Mouse (Mus musculus) midbrain, embryonic 14.5 days (tissue): ENCODE measurements around the gene Jdp2. TPM values are rescaled to one million over a fixed set of nuclear protein-coding genes. Genes with fewer than 3 reads are reported as not detected.
"Not testable (repeated sequence)": the region's sequence is repeated elsewhere in the genome, so short reads cannot be mapped to it uniquely, and the experiment has no call there.

ENCODE experiments used
- ATAC-seq: fragments of 200-750 bp; cut with Nextera tagmentation; 2 replicates; pipeline ENCODE4 v1.8.0; 2017; ENCODE audit warnings: moderate number of reproducible peaks, moderate library complexity; ENCODE audit not compliant: low FRiP score, low TSS enrichment
- DNase-seq: peaks from one replicate; pipeline ENCODE4 v3.0.0-alpha.2; 2015
- H3K27ac ChIP-seq: fragments of 300-500 bp; sonication (generic); replicated peaks from 2 replicates; pipeline ENCODE4 v1.5.1; 2014; ENCODE audit warnings: mild to moderate bottlenecking, low read depth, low read length, moderate library complexity
- H3K27me3 ChIP-seq: fragments of 300-500 bp; sonication (generic); 2 replicates; pipeline ENCODE4 v1.6.1; 2014; ENCODE audit warnings: low read length, control low read depth, mixed read lengths; ENCODE audit not compliant: control insufficient read depth, insufficient read depth
- H3K36me3 ChIP-seq: fragments of 300-500 bp; sonication (generic); 2 replicates; pipeline ENCODE4 v1.6.1; 2014; ENCODE audit warnings: low read length, control low read depth; ENCODE audit not compliant: control insufficient read depth, insufficient read depth
- H3K4me1 ChIP-seq: fragments of 300-500 bp; sonication (generic); 2 replicates; pipeline ENCODE4 v1.6.1; 2014; ENCODE audit warnings: mild to moderate bottlenecking, antibody characterized with exemption, low read length, control low read depth; ENCODE audit not compliant: control insufficient read depth, insufficient read depth
- H3K4me2 ChIP-seq: fragments of 300-500 bp; sonication (generic); 2 replicates; pipeline ENCODE4 v1.6.1; 2014; ENCODE audit warnings: mild to moderate bottlenecking, low read length, moderate library complexity
- H3K4me3 ChIP-seq: fragments of 300-500 bp; sonication (generic); replicated peaks from 2 replicates; pipeline ENCODE4 v1.5.1; 2014; ENCODE audit warnings: low read depth, low read length
- H3K9ac ChIP-seq: fragments of 300-500 bp; sonication (generic); replicated peaks from 2 replicates; pipeline ENCODE4 v1.6.1; 2014; ENCODE audit warnings: mild to moderate bottlenecking, low read length, moderate library complexity
- H3K9me3 ChIP-seq: fragments of 300-500 bp; sonication (generic); 2 replicates; pipeline ENCODE4 v1.6.1; 2016; ENCODE audit warnings: low read length, control low read depth, mixed read lengths; ENCODE audit not compliant: control insufficient read depth
- whole genome bisulfite sequencing: fragments of 180-500 bp; shearing (Covaris S2); extraction: QIAGEN DNeasy Blood & Tissue Kit; methylation state at CpG from one replicate; pipeline ENCODE4 v1.1.7; 2014; 5-methylcytosine and 5-hydroxymethylcytosine counted together
- polyA plus RNA-seq: library from polyadenylated mRNA; unstranded; fragments of >200 nt; fragmentation: Nextera tagmentation; extraction: Ambion mirVana; gene quantifications from 2 replicates; pipeline ENCODE4 v1.2.1, GENCODE M21; 2014

The Jdp2 gene
- polyA plus RNA-seq, 1 experiment from 2014 or later = 0.68 TPM

GRCm38 (mm10) chr12:85647346-85647745 lies 48.5 kb downstream of the Jdp2 start:
- 44% methylated on average over 10 of the region's 10 CpGs for WGBS
- H3K4me2 ChIP-seq = no peak overlapping the region
- no peak overlapping the region for H3K9ac ChIP-seq
- no peaks in the 10 kb centered on the region for H3K36me3 ChIP-seq
- no peaks in the 10 kb centered on the region for H3K27me3 ChIP-seq
- H3K4me1 ChIP-seq = no peaks in the 10 kb centered on the region
- DNase-seq = no peak
- H3K9me3 ChIP-seq = no peaks in the 10 kb centered on the region
- no peak overlapping the region for H3K27ac ChIP-seq
- H3K4me3 ChIP-seq = no peak overlapping the region
- no peak for ATAC-seq

GRCm38 (mm10) chr12:85647955-85648354 lies 49.1 kb downstream of the Jdp2 start:
- Histone ChIP-seq H3K9me3 (no peaks in the 10 kb centered on the region), H3K36me3 (no peaks in the 10 kb centered on the region), H3K4me3 (no peak overlapping the region), H3K4me2 (no peak overlapping the region), H3K27ac (no peak overlapping the region), H3K27me3 (no peaks in the 10 kb centered on the region), H3K4me1 (no peaks in the 10 kb centered on the region), H3K9ac (no peak overlapping the region)
- DNase-seq (no peak), ATAC-seq (no peak)
- WGBS = 97% methylated on average over 1 of the region's 1 CpGs

- DNase-seq = peak; percentile 50
- Histone ChIP-seq H3K4me2 (no peak overlapping the region), H3K36me3 (no peaks in the 10 kb centered on the region)
Observed at GRCm38 (mm10) chr12:85659319-85659718, 60.5 kb downstream of the Jdp2 start.

GRCm38 (mm10) chr12:85660855-85661254 lies 62.0 kb downstream of the Jdp2 start:
- H3K27ac ChIP-seq = no peak overlapping the region
- 91% methylated on average over 12 of the region's 12 CpGs for WGBS
- H3K4me3 ChIP-seq = no peak overlapping the region
- H3K9ac ChIP-seq = no peak overlapping the region
- no peaks in the 10 kb centered on the region for H3K36me3 ChIP-seq
- no peaks in the 10 kb centered on the region for H3K4me1 ChIP-seq
- H3K27me3 ChIP-seq = no peaks in the 10 kb centered on the region
- ATAC-seq (no peak), DNase-seq (no peak)
- H3K4me2 ChIP-seq = no peak overlapping the region
- H3K9me3 ChIP-seq = no peaks in the 10 kb centered on the region

More at GRCm38 (mm10) chr12:85659319-85659718, 60.5 kb downstream of the Jdp2 start:
- no peak for ATAC-seq
- H3K4me1 ChIP-seq = no peaks in the 10 kb centered on the region
- H3K9ac ChIP-seq = no peak overlapping the region
- 17% methylated on average over 2 of the region's 2 CpGs for WGBS
- no peak overlapping the region for H3K4me3 ChIP-seq
- H3K9me3 ChIP-seq = no peaks in the 10 kb centered on the region
- no peaks in the 10 kb centered on the region for H3K27me3 ChIP-seq
- no peak overlapping the region for H3K27ac ChIP-seq

- not testable (repeated sequence) for H3K9me3 ChIP-seq, H3K4me1 ChIP-seq, H3K36me3 ChIP-seq, DNase-seq, H3K4me2 ChIP-seq, H3K9ac ChIP-seq, H3K4me3 ChIP-seq, H3K27ac ChIP-seq, ATAC-seq, H3K27me3 ChIP-seq
- 89% methylated on average over 8 of the region's 8 CpGs for WGBS
Observed at GRCm38 (mm10) chr12:85662232-85662631, 63.4 kb downstream of the Jdp2 start.

GRCm38 (mm10) chr12:85662896-85663295 lies 64.1 kb downstream of the Jdp2 start:
- H3K27ac ChIP-seq = no peak overlapping the region
- H3K27me3 ChIP-seq = no peaks in the 10 kb centered on the region
- peak; percentile 93 for DNase-seq
- H3K9ac ChIP-seq = no peak overlapping the region
- H3K4me3 ChIP-seq = no peak overlapping the region
- H3K36me3 ChIP-seq = no peaks in the 10 kb centered on the region
- ATAC-seq = no peak
- H3K4me1 ChIP-seq = no peaks in the 10 kb centered on the region
- peak overlapping the region; percentile 33 for H3K4me2 ChIP-seq
- 12% methylated on average over 9 of the region's 9 CpGs for WGBS
- no peaks in the 10 kb centered on the region for H3K9me3 ChIP-seq

GRCm38 (mm10) chr12:85666112-85666511 lies 67.3 kb downstream of the Jdp2 start:
- H3K36me3 ChIP-seq = no peaks in the 10 kb centered on the region
- no peak overlapping the region for H3K27ac ChIP-seq
- DNase-seq = no peak
- H3K4me2 ChIP-seq = no peak overlapping the region
- H3K27me3 ChIP-seq = no peaks in the 10 kb centered on the region
- H3K9me3 ChIP-seq = no peaks in the 10 kb centered on the region
- no peaks in the 10 kb centered on the region for H3K4me1 ChIP-seq
- WGBS = 92% methylated on average over 8 of the region's 8 CpGs
- no peak for ATAC-seq
- no peak overlapping the region for H3K9ac ChIP-seq
- no peak overlapping the region for H3K4me3 ChIP-seq

- no peaks in the 10 kb centered on the region for H3K9me3 ChIP-seq
- no peaks in the 10 kb centered on the region for H3K27me3 ChIP-seq
- H3K4me1 ChIP-seq = no peaks in the 10 kb centered on the region
- H3K9ac ChIP-seq = no peak overlapping the region
- ATAC-seq = no peak
- DNase-seq = no peak
- no peaks in the 10 kb centered on the region for H3K36me3 ChIP-seq
- H3K4me2 ChIP-seq = no peak overlapping the region
- no peak overlapping the region for H3K4me3 ChIP-seq
- WGBS = 91% methylated on average over 7 of the region's 7 CpGs
- H3K27ac ChIP-seq = no peak overlapping the region
Observed at GRCm38 (mm10) chr12:85667071-85667470, 68.2 kb downstream of the Jdp2 start.

GRCm38 (mm10) chr12:85668696-85669095 lies 69.9 kb downstream of the Jdp2 start:
- Histone ChIP-seq H3K9ac (no peak overlapping the region), H3K4me2 (no peak overlapping the region), H3K4me1 (no peaks in the 10 kb centered on the region), H3K27ac (no peak overlapping the region), H3K9me3 (no peaks in the 10 kb centered on the region), H3K4me3 (no peak overlapping the region), H3K27me3 (no peaks in the 10 kb centered on the region), H3K36me3 (no peaks in the 10 kb centered on the region)
- 60% methylated on average over 3 of the region's 3 CpGs for WGBS
- DNase-seq (peak; percentile 47), ATAC-seq (no peak)
